Mouse (Mus musculus) left cerebral cortex, postnatal 36 days (tissue): ENCODE results near the gene Amz2. TPM values are rescaled to one million over a fixed set of nuclear protein-coding genes. Genes with fewer than 3 reads are reported as not detected.
A peak's percentile ranks its signal among the peaks of the same experiment; 100 is the strongest.
"Not testable (repeated sequence)": the region's sequence is repeated elsewhere in the genome, so short reads cannot be mapped to it uniquely, and the experiment has no call there.

Source experiments
- DNase-seq, 2 experiments: peaks; one replicate each; pipeline ENCODE4 v3.0.0; 2021 to 2022; ENCODE audit warnings: low spot score in 2 of 2, mixed read lengths in 1 of 2
- intact Hi-C: fragments of 180-260 bp; cut with DNase I; formaldehyde crosslinking; loops from one replicate; pipeline ENCODE4 v1.15.1; 2025
- microRNA-seq: library from miRNA; unstranded; fragments of <30 nt; microRNA quantifications from one replicate; pipeline ENCODE4 v1.2.0, GENCODE M21; 2022
- total RNA-seq, 2 experiments: library from RNA; stranded (reverse); gene quantifications; 2 replicates each; pipeline ENCODE4 v1.2.3; 2021

The Amz2 gene
- total RNA-seq, 2 experiments from 2014 or later = 42.2 to 49.9 TPM

DNA sequence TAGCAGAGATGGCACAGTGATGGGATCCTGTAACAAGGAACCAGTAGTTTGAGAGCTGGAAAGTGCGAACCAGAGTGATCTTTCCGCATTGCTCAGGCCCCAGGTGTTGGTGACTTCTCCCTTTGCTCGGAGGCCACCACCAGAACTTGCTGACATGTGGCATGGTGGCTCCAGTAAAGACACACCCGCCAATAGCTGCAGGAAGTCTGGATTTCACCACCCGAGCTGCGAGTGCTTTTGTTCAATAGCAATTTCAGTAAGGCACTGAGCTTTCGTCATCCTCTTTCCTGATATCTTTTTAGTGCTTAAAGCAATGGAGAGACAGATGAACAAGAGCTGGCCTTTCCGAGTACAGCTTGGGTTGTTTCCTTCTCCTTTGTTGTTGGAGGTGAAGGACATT lies 54.7 kb downstream of the Amz2 start:
- intact Hi-C loops = no loop called here
- DNase-seq = no peak

DNA sequence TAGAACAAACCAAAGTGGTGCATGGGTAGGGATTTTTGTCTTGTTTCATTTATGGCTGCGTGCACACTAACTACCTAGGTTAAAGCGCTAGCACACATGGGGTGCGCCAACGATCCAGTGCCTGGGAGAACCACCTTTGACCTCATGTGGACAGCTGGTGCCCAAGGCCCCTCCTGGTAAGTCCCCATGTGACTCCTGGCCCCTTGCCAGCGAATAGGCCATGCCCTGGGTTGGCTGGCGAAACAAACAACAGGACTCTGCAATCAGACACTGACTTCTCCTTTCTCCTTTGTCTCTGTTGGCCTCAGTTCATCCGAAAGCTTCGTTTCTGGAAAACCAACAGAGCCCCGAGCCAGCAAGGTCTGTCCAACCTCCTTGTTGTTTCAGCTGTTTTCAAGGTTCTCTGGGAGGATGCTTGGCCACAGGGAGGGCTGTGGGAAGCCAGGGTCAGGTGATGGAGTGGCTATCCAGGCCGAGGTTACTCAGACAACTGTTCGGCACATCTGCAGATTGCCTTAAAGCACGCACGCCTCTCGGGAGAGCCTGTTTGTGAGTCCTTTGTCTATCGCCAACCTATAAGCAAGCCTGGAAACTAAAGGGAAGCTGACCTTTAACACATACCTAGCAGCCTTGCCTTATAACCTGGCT lies 59.8 kb downstream of the Amz2 start:
- peak; percentile 18 to 27 for DNase-seq
- intact Hi-C loops = no loop called here

- intact Hi-C loops = no loop called here
- no peak for DNase-seq
Observed at GRCm38 (mm10) chr11:109487111-109487510, 61.4 kb downstream of the Amz2 start.

- intact Hi-C loops = no loop called here
- DNase-seq = no peak
Observed at GRCm38 (mm10) chr11:109487991-109488684, 62.4 kb downstream of the Amz2 start.

GRCm38 (mm10) chr11:109489763-109490162 lies 64.0 kb downstream of the Amz2 start:
- intact Hi-C loops = no loop called here
- no peak for DNase-seq

DNA sequence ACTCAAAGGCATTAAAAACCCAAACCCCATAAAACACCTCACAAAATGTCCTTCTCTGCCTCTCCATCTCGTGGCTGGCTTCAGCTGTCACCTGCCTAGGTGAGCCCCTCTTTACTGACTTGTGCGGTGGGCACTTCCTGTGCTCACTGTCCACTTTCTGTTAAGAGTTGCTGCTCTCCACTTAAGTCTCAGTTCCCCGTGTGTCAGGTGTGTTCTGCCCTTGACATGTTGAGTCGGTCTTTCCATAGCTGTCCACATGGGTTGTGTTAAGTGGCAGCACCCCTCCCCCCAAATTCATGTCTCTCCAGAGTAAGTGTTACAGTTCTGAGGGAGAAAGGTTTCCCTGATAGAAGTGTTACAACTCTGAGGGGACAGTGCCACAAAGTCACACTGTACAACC lies 66.1 kb downstream of the Amz2 start:
- intact Hi-C loops = no loop called here
- DNase-seq = no peak

- intact Hi-C loops, DNase-seq: not testable (repeated sequence)
Observed at GRCm38 (mm10) chr11:109492847-109493464, 67.2 kb downstream of the Amz2 start.

DNA sequence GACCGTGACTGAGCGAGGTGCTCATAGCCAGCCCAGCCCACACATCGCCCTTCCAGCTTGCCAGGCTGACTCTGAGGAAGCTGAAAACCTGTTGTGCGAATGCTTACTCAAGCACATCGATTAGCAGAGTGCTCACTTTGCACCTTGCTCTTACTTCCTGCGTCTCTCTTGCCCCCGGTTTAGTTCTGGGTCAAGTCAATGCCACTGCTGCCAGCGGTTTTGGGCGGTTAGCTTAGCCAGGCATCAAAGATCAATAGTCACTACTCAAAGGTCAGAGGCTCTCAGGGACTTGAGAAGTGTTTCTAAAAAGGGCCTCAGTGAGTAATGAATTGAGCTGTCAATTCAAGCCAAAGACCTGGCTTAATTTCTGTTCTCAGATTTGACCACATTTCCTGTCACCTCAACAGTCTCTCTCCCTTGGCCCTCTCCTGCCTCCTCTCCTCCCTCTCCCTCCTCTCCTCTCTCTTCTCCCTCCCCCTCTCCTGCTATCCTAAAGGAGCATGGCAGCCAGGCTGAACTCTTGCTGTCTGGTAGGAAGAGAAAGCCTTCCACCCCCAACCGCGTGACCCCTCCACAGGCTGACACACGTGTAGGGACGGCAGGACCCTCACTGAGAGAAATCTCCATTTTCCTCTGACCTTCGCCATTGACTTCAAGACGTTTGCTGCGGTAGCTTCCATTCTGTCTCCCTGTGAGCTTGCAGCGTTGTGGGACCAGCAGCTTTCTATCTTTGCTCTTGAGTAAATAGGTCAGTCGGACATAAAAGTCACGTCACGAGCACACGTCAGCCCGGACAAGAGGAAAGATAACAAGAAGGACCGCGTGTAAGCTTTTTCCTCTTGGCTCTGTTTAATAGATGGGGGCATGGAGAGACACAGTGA lies 69.4 kb downstream of the Amz2 start:
- intact Hi-C loops = no loop called here
- no peak for DNase-seq

- intact Hi-C loops = no loop called here
- DNase-seq = no peak
Observed at GRCm38 (mm10) chr11:109495771-109496474, 70.2 kb downstream of the Amz2 start.

GRCm38 (mm10) chr11:109496475-109496993 lies 70.8 kb downstream of the Amz2 start:
- DNase-seq = no peak
- intact Hi-C loops = no loop called here

DNA sequence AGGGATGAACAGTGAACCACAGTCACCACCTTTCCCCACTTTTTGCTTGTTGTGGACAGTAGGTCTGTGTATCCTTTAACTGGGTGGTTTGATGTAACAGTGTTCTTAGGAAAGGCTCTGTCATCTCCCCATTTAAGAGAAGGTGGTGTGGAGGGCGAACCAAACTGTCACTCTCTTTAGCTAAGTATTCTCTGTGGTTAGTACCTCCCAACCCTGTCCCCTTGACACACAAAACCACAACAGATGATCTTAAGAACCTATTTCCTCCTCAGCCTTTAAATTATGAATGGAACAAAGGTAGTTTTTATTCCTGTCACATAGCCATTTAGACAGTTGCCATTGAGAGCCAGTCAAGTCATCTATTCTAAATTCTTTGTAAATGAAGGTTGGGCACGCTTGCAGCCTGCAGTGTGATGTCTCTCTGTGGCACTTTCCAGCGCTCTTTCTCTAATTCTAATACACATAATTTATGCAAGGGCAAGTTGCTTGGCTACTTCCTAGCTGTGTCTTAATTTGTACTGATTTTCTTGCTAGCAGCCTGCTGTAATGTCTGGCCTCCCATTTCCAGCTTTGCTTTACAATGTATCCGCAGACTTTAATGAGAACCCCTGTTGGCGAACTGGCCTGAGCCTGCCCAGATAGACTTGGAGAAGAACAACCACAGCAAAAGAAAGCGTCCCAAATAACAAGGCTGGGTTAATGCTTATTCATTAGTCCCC lies 71.4 kb downstream of the Amz2 start:
- no peak for DNase-seq
- intact Hi-C loops = no loop called here

- intact Hi-C loops = no loop called here
- DNase-seq = no peak
Observed at GRCm38 (mm10) chr11:109497990-109498389, 72.2 kb downstream of the Amz2 start.

DNA sequence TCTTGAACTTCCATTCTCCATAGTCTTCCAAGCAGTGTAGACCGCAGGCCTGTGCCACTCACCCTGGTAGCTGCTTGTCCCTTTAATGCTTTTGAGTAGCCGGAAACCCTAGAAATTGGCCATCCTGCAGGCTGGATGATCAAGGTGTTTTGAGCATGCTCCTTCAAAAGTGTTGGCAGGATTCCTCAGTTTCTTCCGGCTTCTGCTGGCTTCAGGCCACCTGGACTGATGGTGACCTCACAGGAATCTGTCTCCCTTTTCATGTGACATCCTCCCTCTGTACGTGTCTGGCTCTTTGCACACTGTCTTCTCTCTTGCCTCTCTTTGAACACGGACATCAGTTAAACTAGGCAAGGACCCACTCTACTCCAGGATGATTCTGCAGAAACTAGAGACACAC lies 74.5 kb downstream of the Amz2 start:
- intact Hi-C loops = no loop called here
- no peak for DNase-seq

Small RNAs within 50 kb of the gene (microRNA-seq; reads per million reads assigned to microRNA genes)
- gene Gm25540 = not detected

Other genes starting within 250 kb of the Amz2 start
- gene Rgs9, start 127.8 kb upstream of the Amz2 start, total RNA-seq = 10 to 100 TPM; 30.8 to 65.3 TPM
- gene Gna13, start 63.1 kb upstream of the Amz2 start, total RNA-seq = 10 to 100 TPM; 47.6 to 48.0 TPM
- gene 9930022D16Rik, start 12.0 kb upstream of the Amz2 start, total RNA-seq = not detected
- 10 to 100 TPM; 11.6 to 14.2 TPM for gene Arsg, start 47.4 kb downstream of the Amz2 start, total RNA-seq
- 10 to 100 TPM; 10.2 to 12.6 TPM for gene Slc16a6, start 47.7 kb downstream of the Amz2 start, total RNA-seq
- 10 to 100 TPM; 22.3 to 22.7 TPM for gene Wipi1, start 186.0 kb downstream of the Amz2 start, total RNA-seq
- 100 to 1,000 TPM; 563 to 569 TPM for gene Prkar1a, start 223.5 kb downstream of the Amz2 start, total RNA-seq